Mouse (Mus musculus): Measurements from ENCODE around the gene Hoxd4.
A peak's percentile ranks its signal among the peaks of the same experiment; 100 is the strongest.

Gene Hoxd4

GRCm38 (mm10) chr2:74711721-74712621 is at the start of gene Hoxd4, which contains the start of gene Hoxd3:
Gene Hoxd4, plus strand, starts transcription at chr2:74711929.
Gene Hoxd3, plus strand, starts transcription at chr2:74711927.
- DNase-seq (ENCODE audit: low spot score in 2 of 2), result no peak

GRCm38 (mm10) chr2:74663291-74663925 is 48.3 kb upstream of the Hoxd4 start:
- no peak for DNase-seq (ENCODE audit: low spot score in 2 of 2)

GRCm38 (mm10) chr2:74666411-74666810 is 45.3 kb upstream of the Hoxd4 start:
- DNase-seq (ENCODE audit: low spot score in 2 of 2), result no peak

- DNase-seq (ENCODE audit: low spot score in 2 of 2), result no peak
These were observed 44.4 kb upstream of the Hoxd4 start for GRCm38 (mm10) chr2:74667191-74667841.

- DNase-seq (ENCODE audit: low spot score in 2 of 2), result peak in 1 of 2 experiments; percentile 41
These were observed 43.8 kb upstream of the Hoxd4 start, which contains the start of gene Hoxd13 for GRCm38 (mm10) chr2:74667842-74668357. Gene Hoxd13, plus strand, starts transcription at chr2:74668310.

- DNase-seq (ENCODE audit: low spot score in 2 of 2), result peak in 1 of 2 experiments; percentile 22
These were observed 43.1 kb upstream of the Hoxd4 start for GRCm38 (mm10) chr2:74668370-74669229.

- DNase-seq (ENCODE audit: low spot score in 2 of 2), result no peak
These were observed 42.5 kb upstream of the Hoxd4 start for GRCm38 (mm10) chr2:74669230-74669578.

GRCm38 (mm10) chr2:74669650-74670235 is 42.0 kb upstream of the Hoxd4 start:
- DNase-seq (ENCODE audit: low spot score in 2 of 2), result no peak

GRCm38 (mm10) chr2:74670632-74671188 is 41.0 kb upstream of the Hoxd4 start:
- no peak for DNase-seq (ENCODE audit: low spot score in 2 of 2)

- DNase-seq (ENCODE audit: low spot score in 2 of 2), result no peak
These were observed 39.9 kb upstream of the Hoxd4 start for GRCm38 (mm10) chr2:74671847-74672246.

GRCm38 (mm10) chr2:74672481-74673362 is 39.0 kb upstream of the Hoxd4 start:
- peak in 1 of 2 experiments; percentile 50 for DNase-seq (ENCODE audit: low spot score in 2 of 2)

GRCm38 (mm10) chr2:74673835-74674425 is 37.8 kb upstream of the Hoxd4 start:
- no peak for DNase-seq (ENCODE audit: low spot score in 2 of 2)

GRCm38 (mm10) chr2:74674881-74675665 is 36.7 kb upstream of the Hoxd4 start, which contains the start of gene Hoxd12:
Gene Hoxd12, plus strand, starts transcription at chr2:74675013.
- peak in 1 of 2 experiments; percentile 58 for DNase-seq (ENCODE audit: low spot score in 2 of 2)

- peak in 1 of 2 experiments; percentile 58 for DNase-seq (ENCODE audit: low spot score in 2 of 2)
These were observed 36.0 kb upstream of the Hoxd4 start for GRCm38 (mm10) chr2:74675666-74676282.

GRCm38 (mm10) chr2:74676376-74677052 is 35.2 kb upstream of the Hoxd4 start:
- DNase-seq (ENCODE audit: low spot score in 2 of 2), result no peak

GRCm38 (mm10) chr2:74677106-74677505 is 34.6 kb upstream of the Hoxd4 start:
- DNase-seq (ENCODE audit: low spot score in 2 of 2), result no peak
